Mouse (Mus musculus): ENCODE data around the gene Mogs. TPM values are rescaled to one million over a fixed set of nuclear protein-coding genes. Genes with fewer than 3 reads are reported as not detected.

The Mogs gene
- polyA plus RNA-seq, 1 experiment from 2014 or later = 8.3 TPM

- ATAC-seq (ENCODE audit: insufficient read depth, low FRiP score) = no peak
Observed at GRCm38 (mm10) chr6:83127419-83127818, 12.1 kb downstream of the Mogs start.

GRCm38 (mm10) chr6:83131469-83132034 is 16.3 kb downstream of the Mogs start:
- WGBS = 38% methylated on average over 6 of the region's 6 CpGs
- peak; percentile 59; the same call in 1 of the 2 replicates for ATAC-seq (ENCODE audit: insufficient read depth, low FRiP score)
- peak overlapping the region; percentile 34; the same call in 1 of the 2 replicates for H3K9ac ChIP-seq (ENCODE audit: low read length)
- no peaks in the 10 kb centered on the region for H3K27me3 ChIP-seq (ENCODE audit: control insufficient read depth, insufficient read depth, low read length)
- H3K9me3 ChIP-seq (replicated peaks; ENCODE audit: control insufficient read depth, low read length) = no peaks in the 10 kb centered on the region
- H3K36me3 ChIP-seq (ENCODE audit: control insufficient read depth, insufficient read depth, low read length) = no peaks in the 10 kb centered on the region
- H3K4me1 ChIP-seq (ENCODE audit: control insufficient read depth, insufficient read depth, low read length) = peaks cover 20% of the 10 kb centered on the region
- H3K4me2 ChIP-seq (ENCODE audit: low read depth, low read length) = peak overlapping the region; percentile 25
- H3K27ac ChIP-seq (ENCODE audit: low read length) = peak overlapping the region; percentile 82
- H3K4me3 ChIP-seq (replicated peaks; ENCODE audit: low read length) = no peak overlapping the region

More at GRCm38 (mm10) chr6:83127419-83127818, 12.1 kb downstream of the Mogs start:
- H3K9ac ChIP-seq (ENCODE audit: low read length) = no peak overlapping the region
- H3K4me1 ChIP-seq (ENCODE audit: control insufficient read depth, insufficient read depth, low read length) = peaks cover 30% of the 10 kb centered on the region
- no peak overlapping the region for H3K4me3 ChIP-seq (replicated peaks; ENCODE audit: low read length)
- 94% methylated on average over 5 of the region's 5 CpGs for WGBS
- no peak overlapping the region for H3K4me2 ChIP-seq (ENCODE audit: low read depth, low read length)
- no peaks in the 10 kb centered on the region for H3K9me3 ChIP-seq (replicated peaks; ENCODE audit: control insufficient read depth, low read length)
- no peak overlapping the region for H3K27ac ChIP-seq (ENCODE audit: low read length)
- H3K27me3 ChIP-seq (ENCODE audit: control insufficient read depth, insufficient read depth, low read length) = no peaks in the 10 kb centered on the region
- H3K36me3 ChIP-seq (ENCODE audit: control insufficient read depth, insufficient read depth, low read length) = no peaks in the 10 kb centered on the region

- Histone ChIP-seq H3K9ac (ENCODE audit: low read length) (no peak overlapping the region), H3K27ac (ENCODE audit: low read length) (peak overlapping the region; percentile 82), H3K9me3 (replicated peaks; ENCODE audit: control insufficient read depth, low read length) (no peaks in the 10 kb centered on the region), H3K36me3 (ENCODE audit: control insufficient read depth, insufficient read depth, low read length) (no peaks in the 10 kb centered on the region), H3K27me3 (ENCODE audit: control insufficient read depth, insufficient read depth, low read length) (no peaks in the 10 kb centered on the region), H3K4me1 (ENCODE audit: control insufficient read depth, insufficient read depth, low read length) (peaks cover 20% of the 10 kb centered on the region), H3K4me2 (ENCODE audit: low read depth, low read length) (peak overlapping the region; percentile 6; the same call in 1 of the 2 replicates), H3K4me3 (replicated peaks; ENCODE audit: low read length) (no peak overlapping the region)
- 68% methylated on average over 9 of the region's 9 CpGs for WGBS
- ATAC-seq (ENCODE audit: insufficient read depth, low FRiP score) = no peak
Observed at GRCm38 (mm10) chr6:83132176-83132919, 17.1 kb downstream of the Mogs start.

GRCm38 (mm10) chr6:83134226-83134625 is 18.9 kb downstream of the Mogs start:
- H3K27ac ChIP-seq (ENCODE audit: low read length) = 0 out of 2 replicates have a peak overlapping the region, but pooled peaks have one; percentile 99
- WGBS = 60% methylated on average over 3 of the region's 3 CpGs
- ATAC-seq (ENCODE audit: insufficient read depth, low FRiP score) = no peak
- H3K4me3 ChIP-seq (replicated peaks; ENCODE audit: low read length) = no peak overlapping the region
- H3K27me3 ChIP-seq (ENCODE audit: control insufficient read depth, insufficient read depth, low read length) = no peaks in the 10 kb centered on the region
- H3K4me1 ChIP-seq (ENCODE audit: control insufficient read depth, insufficient read depth, low read length) = peaks cover 35% of the 10 kb centered on the region
- no peak overlapping the region for H3K4me2 ChIP-seq (ENCODE audit: low read depth, low read length)
- no peak overlapping the region for H3K9ac ChIP-seq (ENCODE audit: low read length)
- no peaks in the 10 kb centered on the region for H3K36me3 ChIP-seq (ENCODE audit: control insufficient read depth, insufficient read depth, low read length)
- H3K9me3 ChIP-seq (replicated peaks; ENCODE audit: control insufficient read depth, low read length) = no peaks in the 10 kb centered on the region

- H3K4me1 ChIP-seq (ENCODE audit: control insufficient read depth, insufficient read depth, low read length) = peaks cover 35% of the 10 kb centered on the region
Observed at GRCm38 (mm10) chr6:83134951-83135513, 19.7 kb downstream of the Mogs start, which contains the start of gene Rtkn. Gene Rtkn, plus strand, starts transcription at chr6:83135463.

GRCm38 (mm10) chr6:83135571-83136161 is 20.4 kb downstream of the Mogs start:
- peak; percentile 4; the same call in 1 of the 2 replicates for ATAC-seq (ENCODE audit: insufficient read depth, low FRiP score)
- WGBS = 4% methylated on average over 37 of the region's 37 CpGs

More at GRCm38 (mm10) chr6:83134951-83135513, 19.7 kb downstream of the Mogs start, which contains the start of gene Rtkn:
- peak within 1 kb of the TSS; percentile 54 for H3K4me3 ChIP-seq (replicated peaks; ENCODE audit: low read length)
- no peaks in the 10 kb centered on the region for H3K27me3 ChIP-seq (ENCODE audit: control insufficient read depth, insufficient read depth, low read length)
- H3K36me3 ChIP-seq (ENCODE audit: control insufficient read depth, insufficient read depth, low read length) = no peaks in the 10 kb centered on the region
- WGBS = 64% methylated on average over 7 of the region's 7 CpGs
- no peak for ATAC-seq (ENCODE audit: insufficient read depth, low FRiP score)
- H3K9me3 ChIP-seq (replicated peaks; ENCODE audit: control insufficient read depth, low read length) = no peaks in the 10 kb centered on the region
- H3K4me2 ChIP-seq (ENCODE audit: low read depth, low read length) = peak within 1 kb of the TSS; percentile 66
- H3K9ac ChIP-seq (ENCODE audit: low read length) = peak within 1 kb of the TSS; percentile 85
- H3K27ac ChIP-seq (ENCODE audit: low read length) = peak within 1 kb of the TSS; percentile 99

GRCm38 (mm10) chr6:83136291-83136880 is 21.1 kb downstream of the Mogs start:
- Histone ChIP-seq H3K9ac (ENCODE audit: low read length) (peak overlapping the region; percentile 85), H3K4me3 (replicated peaks; ENCODE audit: low read length) (peak overlapping the region; percentile 54), H3K36me3 (ENCODE audit: control insufficient read depth, insufficient read depth, low read length) (no peaks in the 10 kb centered on the region), H3K4me2 (ENCODE audit: low read depth, low read length) (peak overlapping the region; percentile 66), H3K4me1 (ENCODE audit: control insufficient read depth, insufficient read depth, low read length) (peaks cover 29% of the 10 kb centered on the region), H3K27ac (ENCODE audit: low read length) (peak overlapping the region; percentile 99), H3K27me3 (ENCODE audit: control insufficient read depth, insufficient read depth, low read length) (no peaks in the 10 kb centered on the region), H3K9me3 (replicated peaks; ENCODE audit: control insufficient read depth, low read length) (no peaks in the 10 kb centered on the region)
- ATAC-seq (ENCODE audit: insufficient read depth, low FRiP score) = no peak
- WGBS = 17% methylated on average over 5 of the region's 5 CpGs

More at GRCm38 (mm10) chr6:83135571-83136161, 20.4 kb downstream of the Mogs start:
- Histone ChIP-seq H3K27me3 (ENCODE audit: control insufficient read depth, insufficient read depth, low read length) (no peaks in the 10 kb centered on the region), H3K4me1 (ENCODE audit: control insufficient read depth, insufficient read depth, low read length) (peaks cover 35% of the 10 kb centered on the region), H3K27ac (ENCODE audit: low read length) (peak overlapping the region; percentile 99), H3K4me3 (replicated peaks; ENCODE audit: low read length) (peak overlapping the region; percentile 54), H3K4me2 (ENCODE audit: low read depth, low read length) (peak overlapping the region; percentile 66), H3K9me3 (replicated peaks; ENCODE audit: control insufficient read depth, low read length) (no peaks in the 10 kb centered on the region), H3K36me3 (ENCODE audit: control insufficient read depth, insufficient read depth, low read length) (no peaks in the 10 kb centered on the region), H3K9ac (ENCODE audit: low read length) (peak overlapping the region; percentile 85)

- Histone ChIP-seq H3K9me3 (replicated peaks; ENCODE audit: control insufficient read depth, low read length) (no peaks in the 10 kb centered on the region), H3K4me3 (replicated peaks; ENCODE audit: low read length) (peak overlapping the region; percentile 54), H3K27me3 (ENCODE audit: control insufficient read depth, insufficient read depth, low read length) (no peaks in the 10 kb centered on the region), H3K4me1 (ENCODE audit: control insufficient read depth, insufficient read depth, low read length) (peaks cover 31% of the 10 kb centered on the region), H3K36me3 (ENCODE audit: control insufficient read depth, insufficient read depth, low read length) (no peaks in the 10 kb centered on the region), H3K4me2 (ENCODE audit: low read depth, low read length) (peak overlapping the region; percentile 66), H3K9ac (ENCODE audit: low read length) (peak overlapping the region; percentile 85), H3K27ac (ENCODE audit: low read length) (peak overlapping the region; percentile 99)
- peak; percentile 84 for ATAC-seq (ENCODE audit: insufficient read depth, low FRiP score)
- WGBS = under 1% methylated on average over 26 of the region's 26 CpGs
Observed at GRCm38 (mm10) chr6:83136881-83137575, 21.7 kb downstream of the Mogs start.

Measured in stomach, embryonic 16.5 days (tissue).